Mouse (Mus musculus): ENCODE data around the gene Olfr642. TPM values are rescaled to one million over a fixed set of nuclear protein-coding genes. Genes with fewer than 3 reads are reported as not detected.

Gene Olfr642
- total and polyA plus RNA-seq, 3 experiments, result 0.11 TPM; not detected in 2

GRCm38 (mm10) chr7:104035145-104035544 lies 17.3 kb downstream of the Olfr642 start, which contains the start of gene Olfr641:
Gene Olfr641, plus strand, starts transcription at chr7:104035445.
- ATAC-seq (ENCODE audit: extremely low read depth, insufficient number of reproducible peaks, low FRiP score, poor library complexity, severe bottlenecking) (no peak), DNase-seq (ENCODE audit: low spot score) (no peak)
- Histone ChIP-seq H3K9me3 (replicated peaks) (no peaks in the 10 kb centered on the region), H3K27me3 (ENCODE audit: insufficient read depth, low read length) (no peaks in the 10 kb centered on the region), H3K4me1 (ENCODE audit: insufficient read depth, low read depth, low read length) (no peaks in the 10 kb centered on the region), H3K4me3 (ENCODE audit: low read depth, low read length) (no peak within 1 kb of the TSS), H3K36me3 (replicated peaks) (no peaks in the 10 kb centered on the region)
- TF ChIP-seq GATA2 (IDR thresholded peaks at IDR 0.05; ENCODE audit: borderline replicate concordance, low read depth, low read length), result no peak
- no peak for TF ChIP-seq POLR2AphosphoS5 (IDR thresholded peaks at IDR 0.05; ENCODE audit: insufficient replicate concordance, low read depth, low read length)
- TF ChIP-seq TAL1 (conservative IDR thresholded peaks at IDR 0.05; ENCODE audit: low read depth, low read length), result no peak

GRCm38 (mm10) chr7:104026978-104027377 lies 25.5 kb downstream of the Olfr642 start:
- no peak for TF ChIP-seq GATA1 (IDR thresholded peaks at IDR 0.05; ENCODE audit: borderline replicate concordance, low read length)
- no peak for TF ChIP-seq GATA2 (IDR thresholded peaks at IDR 0.05; ENCODE audit: borderline replicate concordance, low read depth, low read length)
- TF ChIP-seq TAL1 (conservative IDR thresholded peaks at IDR 0.05; ENCODE audit: low read depth, low read length), result no peak
- TF ChIP-seq POLR2AphosphoS5 (IDR thresholded peaks at IDR 0.05; ENCODE audit: insufficient replicate concordance, low read depth, low read length), result no peak
- TF ChIP-seq CTCF (IDR thresholded peaks at IDR 0.05; ENCODE audit: low read depth, low read length), result no peak
- Histone ChIP-seq H3K36me3 (replicated peaks) (no peaks in the 10 kb centered on the region), H3K4me3 (ENCODE audit: low read depth, low read length) (no peak overlapping the region), H3K9me3 (replicated peaks) (no peaks in the 10 kb centered on the region), H3K4me1 (ENCODE audit: insufficient read depth, low read depth, low read length) (no peaks in the 10 kb centered on the region), H3K27me3 (ENCODE audit: insufficient read depth, low read length) (peaks cover 2% of the 10 kb centered on the region; the same call in 1 of the 2 replicates)
- DNase-seq (ENCODE audit: low spot score) (no peak), ATAC-seq (ENCODE audit: extremely low read depth, insufficient number of reproducible peaks, low FRiP score, poor library complexity, severe bottlenecking) (no peak)

GRCm38 (mm10) chr7:104025473-104025872 lies 27.0 kb downstream of the Olfr642 start, which contains the start of gene Olfr640:
Gene Olfr640, minus strand, starts transcription at chr7:104025573.
- H3K36me3 ChIP-seq (replicated peaks), result no peaks in the 10 kb centered on the region
- H3K9me3 ChIP-seq (replicated peaks), result no peaks in the 10 kb centered on the region
- no peak for DNase-seq (ENCODE audit: low spot score)
- no peak for ATAC-seq (ENCODE audit: extremely low read depth, insufficient number of reproducible peaks, low FRiP score, poor library complexity, severe bottlenecking)
- no peaks in the 10 kb centered on the region for H3K4me1 ChIP-seq (ENCODE audit: insufficient read depth, low read depth, low read length)
- peaks cover 2% of the 10 kb centered on the region; the same call in 1 of the 2 replicates for H3K27me3 ChIP-seq (ENCODE audit: insufficient read depth, low read length)
- TF ChIP-seq GATA2 (IDR thresholded peaks at IDR 0.05; ENCODE audit: borderline replicate concordance, low read depth, low read length), result no peak
- no peak for TF ChIP-seq GATA1 (IDR thresholded peaks at IDR 0.05; ENCODE audit: borderline replicate concordance, low read length)
- TF ChIP-seq CTCF (IDR thresholded peaks at IDR 0.05; ENCODE audit: low read depth, low read length), result no peak
- TF ChIP-seq POLR2AphosphoS5 (IDR thresholded peaks at IDR 0.05; ENCODE audit: insufficient replicate concordance, low read depth, low read length), result no peak
- TF ChIP-seq TAL1 (conservative IDR thresholded peaks at IDR 0.05; ENCODE audit: low read depth, low read length), result no peak
- H3K4me3 ChIP-seq (ENCODE audit: low read depth, low read length), result no peak within 1 kb of the TSS

- no peaks in the 10 kb centered on the region for H3K36me3 ChIP-seq (replicated peaks)
- no peak overlapping the region for H3K4me3 ChIP-seq (ENCODE audit: low read depth, low read length)
- no peaks in the 10 kb centered on the region for H3K4me1 ChIP-seq (ENCODE audit: insufficient read depth, low read depth, low read length)
- ATAC-seq (ENCODE audit: extremely low read depth, insufficient number of reproducible peaks, low FRiP score, poor library complexity, severe bottlenecking) (no peak), DNase-seq (ENCODE audit: low spot score) (no peak)
- H3K9me3 ChIP-seq (replicated peaks), result no peaks in the 10 kb centered on the region
- TF ChIP-seq GATA2 (IDR thresholded peaks at IDR 0.05; ENCODE audit: borderline replicate concordance, low read depth, low read length) (no peak), GATA1 (IDR thresholded peaks at IDR 0.05; ENCODE audit: borderline replicate concordance, low read length) (no peak), CTCF (IDR thresholded peaks at IDR 0.05; ENCODE audit: low read depth, low read length) (no peak), TAL1 (conservative IDR thresholded peaks at IDR 0.05; ENCODE audit: low read depth, low read length) (no peak), POLR2AphosphoS5 (IDR thresholded peaks at IDR 0.05; ENCODE audit: insufficient replicate concordance, low read depth, low read length) (no peak)
- H3K27me3 ChIP-seq (ENCODE audit: insufficient read depth, low read length), result peaks cover 2% of the 10 kb centered on the region; the same call in 1 of the 2 replicates
Measured at GRCm38 (mm10) chr7:104021651-104022050, 30.8 kb downstream of the Olfr642 start.

- no peak for TF ChIP-seq POLR2AphosphoS5 (IDR thresholded peaks at IDR 0.05; ENCODE audit: insufficient replicate concordance, low read depth, low read length)
- H3K4me1 ChIP-seq (ENCODE audit: insufficient read depth, low read depth, low read length), result no peaks in the 10 kb centered on the region
- H3K4me3 ChIP-seq (ENCODE audit: low read depth, low read length), result no peak overlapping the region
- DNase-seq (ENCODE audit: low spot score), result no peak
- H3K9me3 ChIP-seq (replicated peaks), result no peaks in the 10 kb centered on the region
- H3K27me3 ChIP-seq (ENCODE audit: insufficient read depth, low read length), result no peaks in the 10 kb centered on the region
- no peak for ATAC-seq (ENCODE audit: extremely low read depth, insufficient number of reproducible peaks, low FRiP score, poor library complexity, severe bottlenecking)
- H3K36me3 ChIP-seq (replicated peaks), result no peaks in the 10 kb centered on the region
Measured at GRCm38 (mm10) chr7:104018953-104019352, 33.5 kb downstream of the Olfr642 start.

- H3K4me3 ChIP-seq (ENCODE audit: low read depth, low read length), result no peak within 1 kb of the TSS
- no peak for ATAC-seq (ENCODE audit: extremely low read depth, insufficient number of reproducible peaks, low FRiP score, poor library complexity, severe bottlenecking)
- no peak for TF ChIP-seq TAL1 (conservative IDR thresholded peaks at IDR 0.05; ENCODE audit: low read depth, low read length)
- no peak for TF ChIP-seq GATA1 (IDR thresholded peaks at IDR 0.05; ENCODE audit: borderline replicate concordance, low read length)
- TF ChIP-seq GATA2 (IDR thresholded peaks at IDR 0.05; ENCODE audit: borderline replicate concordance, low read depth, low read length), result no peak
- TF ChIP-seq POLR2AphosphoS5 (IDR thresholded peaks at IDR 0.05; ENCODE audit: insufficient replicate concordance, low read depth, low read length), result no peak
- no peak for TF ChIP-seq CTCF (IDR thresholded peaks at IDR 0.05; ENCODE audit: low read depth, low read length)
- no peaks in the 10 kb centered on the region for H3K36me3 ChIP-seq (replicated peaks)
- no peaks in the 10 kb centered on the region for H3K4me1 ChIP-seq (ENCODE audit: insufficient read depth, low read depth, low read length)
- no peaks in the 10 kb centered on the region for H3K27me3 ChIP-seq (ENCODE audit: insufficient read depth, low read length)
- no peak for DNase-seq (ENCODE audit: low spot score)
- no peaks in the 10 kb centered on the region for H3K9me3 ChIP-seq (replicated peaks)
Measured at GRCm38 (mm10) chr7:104017203-104017602, 35.3 kb downstream of the Olfr642 start, which contains the start of gene Olfr639. Gene Olfr639, minus strand, starts transcription at chr7:104017303.

GRCm38 (mm10) chr7:103999124-103999523 lies 53.3 kb downstream of the Olfr642 start:
- DNase-seq (ENCODE audit: low spot score) (no peak), ATAC-seq (ENCODE audit: extremely low read depth, insufficient number of reproducible peaks, low FRiP score, poor library complexity, severe bottlenecking) (no peak)
- no peak for TF ChIP-seq GATA2 (IDR thresholded peaks at IDR 0.05; ENCODE audit: borderline replicate concordance, low read depth, low read length)
- no peak for TF ChIP-seq CTCF (IDR thresholded peaks at IDR 0.05; ENCODE audit: low read depth, low read length)
- no peak for TF ChIP-seq TAL1 (conservative IDR thresholded peaks at IDR 0.05; ENCODE audit: low read depth, low read length)
- no peak for TF ChIP-seq GATA1 (IDR thresholded peaks at IDR 0.05; ENCODE audit: borderline replicate concordance, low read length)
- no peaks in the 10 kb centered on the region for H3K9me3 ChIP-seq (replicated peaks)
- H3K36me3 ChIP-seq (replicated peaks), result no peaks in the 10 kb centered on the region
- no peaks in the 10 kb centered on the region for H3K4me1 ChIP-seq (ENCODE audit: insufficient read depth, low read depth, low read length)
- H3K27me3 ChIP-seq (ENCODE audit: insufficient read depth, low read length), result no peaks in the 10 kb centered on the region
- no peak overlapping the region for H3K4me3 ChIP-seq (ENCODE audit: low read depth, low read length)

All from G1E (cell line).